Mouse (Mus musculus) midbrain, postnatal 0 days (tissue): ENCODE data around the gene Pax7. TPM values are rescaled to one million over a fixed set of nuclear protein-coding genes. Genes with fewer than 3 reads are reported as not detected.

ENCODE experiments used
- ATAC-seq: fragments of 200-750 bp; cut with Nextera tagmentation; 2 replicates; pipeline ENCODE4 v1.8.0; 2017; ENCODE audit warnings: moderate number of reproducible peaks, mild to moderate bottlenecking, moderate TSS enrichment, moderate library complexity; ENCODE audit not compliant: low FRiP score
- DNase-seq: peaks from one replicate; pipeline ENCODE4 v3.0.0-alpha.2; 2015; ENCODE audit warnings: low spot score
- H3K27ac ChIP-seq: fragments of 300-500 bp; sonication (generic); 2 replicates; pipeline ENCODE4 v1.5.1; 2014; ENCODE audit warnings: low read depth, mild to moderate bottlenecking, low read length, mixed read lengths
- H3K27me3 ChIP-seq: fragments of 300-500 bp; sonication (generic); 2 replicates; pipeline ENCODE4 v1.6.1; 2014; ENCODE audit warnings: low read length, control low read depth, mixed read lengths; ENCODE audit not compliant: insufficient read depth
- H3K36me3 ChIP-seq: fragments of 300-500 bp; sonication (generic); 2 replicates; pipeline ENCODE4 v1.6.1; 2014; ENCODE audit warnings: low read length, control low read depth, mixed read lengths; ENCODE audit not compliant: insufficient read depth
- H3K4me1 ChIP-seq: fragments of 300-500 bp; sonication (generic); 2 replicates; pipeline ENCODE4 v1.6.1; 2014; ENCODE audit warnings: mild to moderate bottlenecking, control low read depth, antibody characterized with exemption, low read length, mixed read lengths; ENCODE audit not compliant: insufficient read depth
- H3K4me2 ChIP-seq: fragments of 300-500 bp; sonication (generic); 2 replicates; pipeline ENCODE4 v1.6.1; 2014; ENCODE audit warnings: low read depth, mild to moderate bottlenecking, low read length, mixed read lengths; ENCODE audit not compliant: poor library complexity, severe bottlenecking
- H3K4me3 ChIP-seq: fragments of 300-500 bp; sonication (generic); 2 replicates; pipeline ENCODE4 v1.5.1; 2014; ENCODE audit warnings: low read depth, mild to moderate bottlenecking, low read length, moderate library complexity
- H3K9ac ChIP-seq: fragments of 300-500 bp; sonication (generic); replicated peaks from 2 replicates; pipeline ENCODE4 v1.6.1; 2014; ENCODE audit warnings: mild to moderate bottlenecking, low read length, moderate library complexity, mixed read lengths; ENCODE audit not compliant: poor library complexity, severe bottlenecking
- H3K9me3 ChIP-seq: fragments of 300-500 bp; sonication (generic); 2 replicates; pipeline ENCODE4 v1.6.1; 2016; ENCODE audit warnings: low read length, control low read depth
- CTCF ChIP-seq: IDR thresholded peaks from 2 replicates; pipeline ENCODE4 v1.5.1; 2016; ENCODE audit warnings: antibody characterized with exemption, mild to moderate bottlenecking
- WGBS: fragments of 180-500 bp; shearing (Covaris S2); extraction: QIAGEN DNeasy Blood & Tissue Kit; methylation state at CpG from one replicate; pipeline ENCODE4 v1.1.7; 2014; 5-methylcytosine and 5-hydroxymethylcytosine counted together
- polyA plus RNA-seq: library from polyadenylated mRNA; unstranded; fragments of >200 nt; fragmentation: Nextera tagmentation; extraction: Ambion mirVana; gene quantifications from 2 replicates; pipeline ENCODE4 v1.2.1, GENCODE M21; 2015
- total RNA-seq: library from RNA; depleted of rRNA; stranded (reverse); fragments of >200 nt; gene quantifications from 2 replicates; pipeline ENCODE4 v1.2.3, GENCODE M21; 2014

Pax7 gene
- total and polyA plus RNA-seq, 2 experiments from 2014 or later, result 3.0 to 34.9 TPM

DNA sequence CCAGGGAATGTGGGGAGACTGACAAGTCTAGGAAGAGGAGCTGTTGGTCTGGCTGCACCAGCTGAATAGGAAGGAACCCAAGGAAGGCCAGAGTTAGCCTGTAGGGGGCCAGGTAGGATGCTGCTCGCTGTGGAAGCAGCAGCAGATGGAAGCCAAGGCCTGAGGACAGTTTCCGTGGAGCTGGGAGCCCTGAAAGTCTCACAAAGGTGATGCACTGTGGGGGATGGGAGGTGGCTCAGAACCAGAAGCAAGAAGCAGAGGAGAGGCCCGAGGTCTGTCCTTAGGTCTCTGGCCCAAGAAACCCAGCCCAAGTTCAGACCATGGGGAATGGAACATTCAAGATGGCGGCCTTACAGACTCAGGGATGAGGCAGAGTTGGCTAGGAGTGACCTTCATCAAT is 109.0 kb downstream of the Pax7 start:
- Histone ChIP-seq H3K27me3 (no peaks in the 10 kb centered on the region), H3K4me1 (no peaks in the 10 kb centered on the region), H3K4me2 (no peak overlapping the region), H3K9ac (no peak overlapping the region), H3K36me3 (no peaks in the 10 kb centered on the region), H3K27ac (peak overlapping the region; percentile 26; the same call in 1 of the 2 replicates), H3K4me3 (no peak overlapping the region), H3K9me3 (no peaks in the 10 kb centered on the region)
- DNase-seq, result no peak
- peak; percentile 13; the same call in 1 of the 2 replicates for TF ChIP-seq CTCF
- WGBS, result 66% methylated on average over 4 of the region's 4 CpGs
- ATAC-seq, result no peak

DNA sequence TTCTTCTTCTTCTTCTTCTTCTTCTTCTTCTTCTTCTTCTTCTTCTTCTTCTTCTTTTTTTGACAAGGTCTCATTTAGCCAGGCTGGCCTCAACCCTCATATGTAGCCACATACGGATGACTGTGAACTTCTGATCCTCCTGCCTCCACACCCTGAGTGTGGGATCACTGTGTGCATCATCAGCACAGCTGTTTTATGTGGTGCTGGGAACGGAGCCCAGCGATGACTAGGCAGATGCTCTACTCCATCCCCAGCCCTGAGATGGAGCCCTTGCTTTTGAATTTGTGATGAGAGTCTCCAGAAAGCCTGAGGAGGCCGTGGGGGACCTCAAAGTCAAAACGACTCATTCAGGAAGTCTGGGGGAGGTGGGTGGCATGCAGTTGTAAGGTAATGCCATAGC is 114.3 kb downstream of the Pax7 start:
- no peaks in the 10 kb centered on the region for H3K9me3 ChIP-seq
- WGBS, result 83% methylated on average over 5 of the region's 5 CpGs
- H3K36me3 ChIP-seq, result no peaks in the 10 kb centered on the region
- DNase-seq (no peak), ATAC-seq (no peak)
- H3K27ac ChIP-seq, result no peak overlapping the region
- no peak overlapping the region for H3K9ac ChIP-seq
- H3K4me2 ChIP-seq, result no peak overlapping the region
- H3K27me3 ChIP-seq, result no peaks in the 10 kb centered on the region
- TF ChIP-seq CTCF, result no peak
- H3K4me3 ChIP-seq, result no peak overlapping the region
- H3K4me1 ChIP-seq, result no peaks in the 10 kb centered on the region

DNA sequence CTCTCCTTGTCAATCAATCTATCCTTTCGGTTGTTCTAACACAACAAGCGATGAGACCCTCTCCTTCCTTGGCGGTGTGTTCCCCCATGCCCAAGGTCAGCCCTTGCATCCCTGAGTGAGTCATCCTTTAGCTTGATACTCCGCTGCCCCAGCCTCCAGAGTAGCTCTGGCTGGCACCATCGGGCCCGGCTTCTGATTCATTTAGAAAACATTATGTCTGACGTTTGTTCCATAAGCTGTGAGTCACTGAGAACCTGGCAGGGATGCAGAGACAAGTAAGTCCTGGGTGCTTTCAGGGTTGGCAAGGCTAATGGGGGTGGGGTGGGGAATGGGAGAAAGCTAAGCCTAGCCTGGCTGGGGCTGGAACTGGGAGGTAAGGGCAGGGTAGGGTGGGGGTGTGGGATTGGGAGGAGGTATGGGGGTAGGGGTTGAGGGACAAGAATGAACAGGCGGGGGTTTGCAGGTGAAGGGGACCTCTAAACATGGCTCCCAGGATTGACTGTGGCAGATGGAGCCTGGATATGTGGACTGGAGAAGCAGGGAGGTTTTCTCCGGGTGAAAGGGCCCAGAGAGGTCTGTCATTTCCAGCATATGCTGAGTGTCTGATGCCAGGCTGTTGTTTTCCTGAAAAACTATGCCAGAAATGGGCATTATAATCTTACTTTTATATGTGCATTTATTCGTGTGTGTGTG is 116.7 kb downstream of the Pax7 start:
- Histone ChIP-seq H3K27me3 (no peaks in the 10 kb centered on the region), H3K9me3 (no peaks in the 10 kb centered on the region), H3K9ac (no peak overlapping the region), H3K4me1 (no peaks in the 10 kb centered on the region), H3K4me3 (no peak overlapping the region), H3K4me2 (no peak overlapping the region), H3K27ac (no peak overlapping the region), H3K36me3 (no peaks in the 10 kb centered on the region)
- DNase-seq, result no peak
- no peak for TF ChIP-seq CTCF
- ATAC-seq, result no peak
- WGBS, result 89% methylated on average over 10 of the region's 10 CpGs

DNA sequence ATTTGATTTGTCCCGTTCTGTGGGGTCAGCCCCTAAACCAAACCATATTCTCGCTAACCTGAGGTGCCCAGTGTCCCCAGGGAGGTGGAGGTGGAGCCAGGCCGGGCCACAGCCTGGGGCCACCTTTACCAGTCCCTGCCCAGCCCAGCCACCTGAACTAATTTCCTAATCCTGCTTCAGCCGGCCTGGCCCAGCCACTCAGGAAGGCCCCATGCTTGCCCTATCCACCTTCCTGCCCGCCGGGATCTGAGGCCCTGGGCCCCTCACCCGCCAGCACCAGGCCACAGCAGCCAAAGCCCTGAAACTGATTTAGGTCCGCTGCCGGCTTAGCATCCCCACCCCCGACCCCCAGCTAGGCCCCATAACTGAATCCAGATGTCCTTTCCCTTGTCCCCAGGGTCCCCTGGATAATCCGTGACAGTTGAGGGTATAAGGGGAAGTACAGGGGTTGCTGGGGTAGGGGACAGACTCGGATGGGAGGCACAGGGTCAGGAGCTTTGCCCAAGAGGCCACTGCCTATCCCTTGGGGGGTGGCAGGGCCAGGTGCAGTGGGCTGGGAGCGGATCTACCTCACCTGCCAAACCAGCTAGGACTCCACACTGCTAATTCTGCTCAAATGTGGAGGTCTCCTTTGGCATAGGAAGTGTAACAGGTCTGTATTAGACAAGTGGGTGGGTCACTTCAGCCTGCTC is 117.9 kb downstream of the Pax7 start:
- no peak for TF ChIP-seq CTCF

DNA sequence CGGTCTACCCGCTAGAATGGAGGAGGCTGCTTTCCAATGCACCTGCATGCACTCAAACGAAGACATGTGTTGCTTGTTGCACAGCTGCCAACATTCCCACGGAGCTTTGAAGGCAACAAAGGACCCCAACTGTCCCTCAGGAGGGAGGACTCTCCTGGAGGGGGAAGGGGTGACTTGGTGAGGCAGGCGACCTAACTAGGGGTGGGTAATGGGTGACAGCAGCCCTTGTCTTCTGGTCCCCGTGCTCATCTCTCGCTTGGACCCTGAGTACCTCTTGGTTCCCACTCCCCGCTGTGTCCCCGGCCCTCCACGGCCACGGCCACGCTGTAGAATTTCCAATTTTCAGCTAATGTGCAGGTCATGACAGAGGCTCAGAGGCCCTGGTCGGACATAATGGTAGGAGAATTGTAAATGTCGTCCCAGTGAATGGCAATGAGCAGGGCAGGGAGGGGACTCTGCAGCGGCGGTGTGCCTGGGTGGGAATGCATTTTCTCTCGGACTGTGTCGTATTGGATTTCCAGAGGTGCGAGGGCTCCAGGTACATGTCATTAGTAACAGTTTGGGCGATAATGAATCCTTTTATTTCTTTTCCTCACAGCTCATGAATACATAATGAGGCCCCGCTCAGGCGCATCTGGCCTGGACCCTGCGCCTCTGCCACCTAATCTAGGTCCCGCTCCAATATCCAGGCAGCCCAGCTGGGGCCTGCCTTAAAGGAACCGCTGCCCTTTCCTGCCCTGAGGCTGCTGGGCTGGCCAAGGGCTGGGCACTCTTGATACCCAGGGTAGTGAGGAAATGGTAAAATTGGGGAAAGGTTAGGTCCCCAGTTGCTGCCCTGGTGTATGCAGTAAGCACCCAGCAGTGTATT is 122.6 kb downstream of the Pax7 start:
- WGBS, result 29% methylated on average over 25 of the region's 25 CpGs
- no peaks in the 10 kb centered on the region for H3K9me3 ChIP-seq
- H3K27me3 ChIP-seq, result no peaks in the 10 kb centered on the region
- DNase-seq, result no peak
- H3K9ac ChIP-seq, result no peak overlapping the region
- 0 out of 2 replicates have a peak, but pooled peaks cover 2% of the 10 kb centered on the region for H3K4me1 ChIP-seq
- no peak overlapping the region for H3K4me3 ChIP-seq
- H3K36me3 ChIP-seq, result no peaks in the 10 kb centered on the region
- no peak for ATAC-seq
- H3K27ac ChIP-seq, result no peak overlapping the region
- H3K4me2 ChIP-seq, result no peak overlapping the region
- TF ChIP-seq CTCF, result no peak

More for the DNA sequence above, 117.9 kb downstream of the Pax7 start:
- Histone ChIP-seq H3K9me3 (no peaks in the 10 kb centered on the region), H3K4me2 (no peak overlapping the region), H3K4me3 (no peak overlapping the region), H3K36me3 (no peaks in the 10 kb centered on the region), H3K27me3 (no peaks in the 10 kb centered on the region), H3K4me1 (0 out of 2 replicates have a peak, but pooled peaks cover 2% of the 10 kb centered on the region), H3K27ac (no peak overlapping the region), H3K9ac (no peak overlapping the region)
- 37% methylated on average over 13 of the region's 13 CpGs for WGBS
- ATAC-seq, result no peak
- DNase-seq, result no peak
